Mouse (Mus musculus): Measurements from ENCODE around the gene Eef2. TPM values are rescaled to one million over a fixed set of nuclear protein-coding genes. Genes with fewer than 3 reads are reported as not detected.

Eef2 gene
- total RNA-seq, 2 experiments from 2014 or later: 1,320 to 1,335 TPM

Other genes starting within 250 kb of the Eef2 start
- 10 to 100 TPM; 17.3 to 25.0 TPM for gene Gadd45b, start 246.6 kb upstream of the Eef2 start, total RNA-seq (2021)
- gene Gng7, start 161.7 kb upstream of the Eef2 start, total RNA-seq (2021): 1 to 10 TPM; 2.3 to 2.5 TPM
- under 1 TPM in 1 of 2 experiments, not detected in 1; 0.07 TPM for gene Diras1, start 151.0 kb upstream of the Eef2 start, total RNA-seq (2021)
- 10 to 100 TPM; 13.7 TPM for gene Slc39a3, start 139.2 kb upstream of the Eef2 start, total RNA-seq (2021)
- 100 to 1,000 TPM; 101 to 103 TPM for gene Sgta, start 116.5 kb upstream of the Eef2 start, total RNA-seq (2021)
- gene Thop1, start 106.6 kb upstream of the Eef2 start, total RNA-seq (2021): 10 to 100 TPM; 21.1 to 26.0 TPM
- under 1 TPM in 1 of 2 experiments, not detected in 1; 0.09 TPM for gene Creb3l3, start 77.8 kb upstream of the Eef2 start, total RNA-seq (2021)
- 100 to 1,000 TPM; 173 to 189 TPM for gene Map2k2, start 70.7 kb upstream of the Eef2 start, total RNA-seq (2021)
- gene Zbtb7a, start 41.4 kb upstream of the Eef2 start, total RNA-seq (2021): 10 to 100 TPM; 22.1 to 24.5 TPM
- gene Pias4, start 8.7 kb upstream of the Eef2 start, total RNA-seq (2021): 10 to 100 TPM; 15.3 to 17.1 TPM
- 10 to 100 TPM; 25.5 to 28.4 TPM for gene Dapk3, start 6.4 kb downstream of the Eef2 start, total RNA-seq (2021)
- gene 4930442H23Rik, start 7.2 kb downstream of the Eef2 start, total RNA-seq (2021): not detected
- gene Nmrk2, start 25.4 kb downstream of the Eef2 start, total RNA-seq (2021): 100 to 1,000 TPM in 1 of 2 experiments, 10 to 100 TPM in 1; 59.9 to 118 TPM
- gene Atcay, start 54.2 kb downstream of the Eef2 start, total RNA-seq (2021): not detected
- 1 to 10 TPM; 1.9 to 2.7 TPM for gene Zfr2, start 56.5 kb downstream of the Eef2 start, total RNA-seq (2021)
- gene Matk, start 76.3 kb downstream of the Eef2 start, total RNA-seq (2021): not detected
- 100 to 1,000 TPM; 106 to 116 TPM for gene Mrpl54, start 90.3 kb downstream of the Eef2 start, total RNA-seq (2021)
- 100 to 1,000 TPM; 102 to 105 TPM for gene Apba3, start 90.3 kb downstream of the Eef2 start, total RNA-seq (2021)
- gene Tjp3, start 115.0 kb downstream of the Eef2 start, total RNA-seq (2021): not detected
- gene Pip5k1c, start 116.3 kb downstream of the Eef2 start, total RNA-seq (2021): 10 to 100 TPM; 19.7 to 20.4 TPM
- 10 to 100 TPM; 10.1 to 10.9 TPM for gene Cactin, start 144.5 kb downstream of the Eef2 start, total RNA-seq (2021)
- gene Tbxa2r, start 152.1 kb downstream of the Eef2 start, total RNA-seq (2021): under 1 TPM; 0.16 to 0.55 TPM
- gene Gipc3, start 166.6 kb downstream of the Eef2 start, total RNA-seq (2021): 1 to 10 TPM in 1 of 2 experiments, under 1 TPM in 1; 0.39 to 1.4 TPM
- gene Hmg20b, start 173.8 kb downstream of the Eef2 start, total RNA-seq (2021): 10 to 100 TPM; 14.7 to 19.6 TPM
- gene Mfsd12, start 180.9 kb downstream of the Eef2 start, total RNA-seq (2021): 1 to 10 TPM; 2.3 to 2.8 TPM
- under 1 TPM; 0.23 to 0.66 TPM for gene 4930404N11Rik, start 189.2 kb downstream of the Eef2 start, total RNA-seq (2021)
- gene Fzr1, start 201.9 kb downstream of the Eef2 start, total RNA-seq (2021): 10 to 100 TPM; 15.3 to 15.4 TPM
- gene Dohh, start 207.8 kb downstream of the Eef2 start, total RNA-seq (2021): 10 to 100 TPM; 41.1 to 44.1 TPM
- under 1 TPM; 0.57 to 0.97 TPM for gene Gm48551, start 207.8 kb downstream of the Eef2 start, total RNA-seq (2021)
- gene Gm48552, start 212.4 kb downstream of the Eef2 start, total RNA-seq (2021): under 1 TPM in 1 of 2 experiments, not detected in 1; 0.34 TPM
- gene Smim24, start 216.4 kb downstream of the Eef2 start, total RNA-seq (2021): not detected

All from gastrocnemius, adult 18-20 months (tissue).